Mouse (Mus musculus): Measurements from ENCODE around the gene Ugt1a6b.

- TF ChIP-seq CTCF (IDR thresholded peaks at IDR 0.05; ENCODE audit: low read depth): no peak
- TF ChIP-seq EP300 (IDR thresholded peaks at IDR 0.05; ENCODE audit: low read depth): no peak
Observed at GRCm38 (mm10) chr1:88216551-88216950, 113.5 kb downstream of the Ugt1a6b start.

Measured in liver, postnatal 0 days (tissue).